Mouse (Mus musculus): ENCODE data around the gene Nudt15.

The Nudt15 gene

DNA sequence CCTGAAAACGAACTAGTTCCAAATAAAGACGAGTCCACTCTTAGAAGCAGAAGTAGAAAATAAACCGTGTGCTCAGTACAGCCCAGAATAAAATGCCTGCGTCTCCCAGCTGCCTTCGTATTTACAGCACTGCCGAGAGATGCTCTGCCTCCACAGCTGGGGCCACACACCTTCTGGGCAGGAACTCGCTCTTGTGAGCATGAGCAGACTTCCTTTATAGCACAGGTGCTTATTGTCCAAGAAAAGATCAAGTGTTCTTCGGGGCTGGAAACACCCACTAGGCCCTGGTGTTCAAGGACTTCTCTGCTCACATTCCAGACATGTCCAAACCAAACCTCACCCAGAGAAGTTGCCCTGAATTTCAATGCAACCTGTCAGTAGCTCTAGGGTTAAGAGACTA, 77.4 kb downstream of the Nudt15 start:
- peak; percentile 16 for DNase-seq

DNA sequence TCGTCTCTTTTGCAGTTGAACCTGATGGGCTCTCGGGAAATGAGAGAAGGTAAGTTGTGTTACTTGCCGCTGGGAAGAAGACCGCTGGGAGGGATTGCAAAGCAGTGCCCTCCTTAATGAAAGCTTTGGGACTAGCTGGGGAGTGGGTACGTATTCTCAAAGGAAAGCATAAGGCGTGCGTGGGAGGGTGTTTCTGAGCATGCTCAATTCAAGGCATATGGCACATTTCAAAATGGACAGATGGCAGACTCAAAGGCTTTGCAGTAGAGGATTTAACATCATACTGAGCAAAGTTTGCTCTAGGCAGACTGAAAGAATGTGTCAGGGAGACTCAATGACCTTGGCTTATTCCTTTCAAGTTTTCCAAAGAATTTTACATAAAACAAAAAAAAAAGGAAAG, 78.5 kb downstream of the Nudt15 start:
- DNase-seq, result no peak

Measured in thymus, postnatal 25 days (tissue).